Mouse (Mus musculus): ENCODE data around the gene Srsf6. TPM values are rescaled to one million over a fixed set of nuclear protein-coding genes. Genes with fewer than 3 reads are reported as not detected.

The Srsf6 gene
- polyA plus RNA-seq (2012; rRNA removed): 135 and 357 TPM in 2 replicates

DNA sequence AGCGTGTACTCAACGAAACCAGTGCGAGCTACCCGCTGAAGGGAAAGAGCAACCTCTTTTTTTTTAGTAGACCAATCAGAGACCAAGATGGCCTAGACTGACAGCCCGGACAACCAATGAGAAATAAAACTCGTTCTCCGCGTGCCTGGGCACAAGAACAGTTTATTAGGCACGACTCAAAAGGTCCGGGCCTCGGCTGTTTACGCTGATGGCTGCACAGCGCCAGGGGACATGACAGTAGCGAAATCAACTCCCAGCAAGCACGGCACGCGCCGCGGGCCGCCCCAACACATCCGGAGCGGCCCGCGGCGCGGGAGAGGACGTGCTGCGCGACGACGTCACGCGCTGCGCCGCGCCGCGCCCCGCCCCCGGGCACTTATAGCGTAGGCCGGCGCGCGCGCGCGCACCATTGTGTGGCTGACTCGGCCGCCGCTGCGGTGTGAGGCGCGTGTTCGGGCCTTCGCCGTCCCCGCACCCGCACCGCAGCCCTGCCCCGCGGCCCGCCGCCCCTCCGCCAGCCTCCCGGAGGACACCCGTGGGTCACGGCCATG, at the start of gene Srsf6:
Srsf6 (plus strand) TSS at position 406 of the 551 bp plus-strand sequence.

GRCm38 (mm10) chr2:162943148-162943846, 12.0 kb downstream of the Srsf6 start, which contains the start of gene L3mbtl1:
L3mbtl1 (plus strand) TSS chr2:162943472.

Other genes with a start within 250 kb of the Srsf6 start
- gene L3mbtl1, start 11.9 kb downstream of the Srsf6 start, polyA plus RNA-seq (2012; rRNA removed): 0.14 and 0.32 TPM in 2 replicates
- gene Sgk2, start 55.8 kb downstream of the Srsf6 start, polyA plus RNA-seq (2012; rRNA removed): not detected in 2 replicates
- 18.4 and 24.3 TPM in 2 replicates for gene Ift52, start 85.8 kb downstream of the Srsf6 start, polyA plus RNA-seq (2012; rRNA removed)
- 10.7 and 15.4 TPM in 2 replicates for gene Mybl2, start 123.2 kb downstream of the Srsf6 start, polyA plus RNA-seq (2012; rRNA removed)
- gene Gtsf1l, start 156.3 kb downstream of the Srsf6 start, polyA plus RNA-seq (2012; rRNA removed): 0.24 TPM in 1 of 2 replicates, not detected in the other